In the genomic region with DNA sequence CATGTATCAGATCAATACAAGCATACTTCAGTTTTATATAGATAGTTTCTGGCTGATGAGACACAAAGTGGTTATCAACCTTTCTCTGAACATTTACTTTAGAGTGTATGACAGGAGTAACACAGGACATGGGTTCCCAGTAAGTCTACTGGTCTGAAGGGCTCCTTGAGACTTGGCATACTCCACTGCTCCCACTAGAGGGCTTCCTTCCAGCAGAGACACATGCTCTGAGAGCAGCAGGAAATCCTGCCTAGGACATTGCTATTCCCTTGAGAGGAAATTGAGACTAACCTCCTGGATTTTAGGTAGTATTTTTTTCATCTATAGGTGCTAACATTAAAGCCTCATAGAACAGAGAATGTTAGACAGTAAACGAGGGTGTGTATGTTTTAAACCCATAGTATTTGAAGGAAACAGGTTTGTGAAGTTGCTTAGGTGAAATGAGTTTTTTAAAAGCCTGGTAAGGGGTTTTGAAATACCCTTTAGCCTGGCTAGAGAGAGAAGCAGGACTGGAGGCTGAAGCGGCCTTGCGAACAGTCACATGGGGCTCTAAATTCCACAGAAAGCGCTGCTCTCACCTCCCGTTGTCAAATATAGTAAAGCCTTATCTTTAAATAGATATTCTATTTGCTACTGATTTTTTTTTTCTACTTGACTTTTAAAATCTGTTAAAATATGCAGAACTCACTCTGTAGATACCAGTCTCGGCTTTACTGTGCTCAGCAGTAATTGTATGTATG, we compare ENCODE assay signal across 8 mouse cellular contexts.
DNase-seq lines count a peak whose midpoint lies in the region; ATAC-seq lines count a peak whose summit lies in the region.

No protein-coding gene starts in this region.

- no peak for ATAC-seq in embryonic facial prominence, embryonic 11.5 days (replicated peaks; ENCODE audit: insufficient number of reproducible peaks, low FRiP score, low TSS enrichment, low read depth)
- peak; percentile 63 to 73; a peak in 3 of 4 replicates for ATAC-seq in hematopoietic stem cell, adult 5-6 weeks (replicated peaks in 1 of 2; ENCODE audit: insufficient read depth in 1 of 2, low FRiP score in 2 of 2, low TSS enrichment in 1 of 2, low read depth in 1 of 2, poor library complexity in 2 of 2, severe bottlenecking in 2 of 2)

- H3K27me3 ChIP-seq in embryonic facial prominence, embryonic 11.5 days (ENCODE audit: control insufficient read depth, insufficient read depth, low read length): no peaks in the 10 kb centered on the region

- H3K4me3 ChIP-seq in embryonic facial prominence, embryonic 11.5 days (ENCODE audit: low read depth, low read length): no peak overlapping the region

- no peak overlapping the region for H3K4me2 ChIP-seq in embryonic facial prominence, embryonic 11.5 days (ENCODE audit: low read depth, low read length)

- intact Hi-C loops in left cerebral cortex, postnatal 4 days (cut with DNase I): loop anchor here (10.0 kb wide), 1 partner anchor 193 kb away; no protein-coding TSS in a partner anchor

- WGBS in embryonic facial prominence, embryonic 11.5 days: 78% methylated on average over 6 of the region's 6 CpGs

- H3K4me1 ChIP-seq in embryonic facial prominence, embryonic 11.5 days (ENCODE audit: control insufficient read depth, insufficient read depth, low read length): no peaks in the 10 kb centered on the region

- H3K9me3 ChIP-seq in embryonic facial prominence, embryonic 11.5 days (replicated peaks; ENCODE audit: control insufficient read depth, low read length): no peaks in the 10 kb centered on the region

- no peaks in the 10 kb centered on the region for H3K36me3 ChIP-seq in embryonic facial prominence, embryonic 11.5 days (replicated peaks; ENCODE audit: control insufficient read depth, insufficient read depth, low read depth, low read length)

- H3K27ac ChIP-seq in embryonic facial prominence, embryonic 11.5 days (replicated peaks; ENCODE audit: low read depth, low read length): no peak overlapping the region

- no peak overlapping the region for H3K9ac ChIP-seq in embryonic facial prominence, embryonic 11.5 days (replicated peaks; ENCODE audit: low read length)

- DNase-seq in layer of hippocampus, adult 9-10 months (ENCODE audit: low spot score): peak; percentile 42
- no peak for DNase-seq in layer of hippocampus, postnatal 25 days (ENCODE audit: extremely low spot score in 1 of 2, low spot score in 1 of 2)
- DNase-seq in MN1 (ENCODE audit: low spot score): peak; percentile 74
- peak; percentile 81 for DNase-seq in embryonic facial prominence, embryonic 11.5 days (ENCODE audit: low spot score)
- peak; percentile 50 for DNase-seq in left cerebral cortex, postnatal 4 days
- peak; percentile 17 to 22 for DNase-seq in natural killer cell, adult 2 months (ENCODE audit: low spot score in 2 of 2)
- DNase-seq in urinary bladder, adult 18-20 months (ENCODE audit: low spot score in 2 of 2): no peak

Comparison
In these comparisons a context has a peak if more than half of its experiments do, and no peak if none do; other contexts are left out.
1. DNase-seq: peak in layer of hippocampus, adult 9-10 months (single experiment), MN1 (single experiment), embryonic facial prominence, embryonic 11.5 days (single experiment), left cerebral cortex, postnatal 4 days (single experiment) and natural killer cell, adult 2 months (2 of 2); none in layer of hippocampus, postnatal 25 days (0 of 2) and urinary bladder, adult 18-20 months (0 of 2).